Mouse (Mus musculus) neural tube, embryonic 10.5 days (tissue): ENCODE results near the gene Slc44a1.

ENCODE experiments used
- DNase-seq: peaks from one replicate; pipeline ENCODE4 v3.0.0-alpha.2; 2017; ENCODE audit warnings: low spot score; ENCODE audit errors: extremely low spot score

Gene Slc44a1

DNA sequence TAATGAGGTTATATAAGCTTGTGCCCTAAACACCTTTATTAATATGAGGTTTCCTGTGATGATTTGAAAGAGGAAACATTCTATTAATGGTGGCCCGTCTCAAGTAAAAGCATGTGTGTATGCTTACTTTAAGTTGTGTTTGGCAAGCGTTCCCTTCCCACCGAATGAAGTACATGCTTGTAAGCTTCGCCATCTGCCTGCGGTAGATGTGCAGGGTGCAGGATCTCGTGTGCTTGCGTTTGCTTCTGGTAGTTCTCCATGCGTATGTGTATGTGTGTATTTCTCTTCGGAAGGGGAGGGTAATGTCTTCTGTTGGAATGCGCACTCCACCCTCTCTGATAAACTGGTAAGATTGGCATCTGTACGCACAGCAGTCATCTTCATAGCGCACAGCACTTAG lies 95.6 kb downstream of the Slc44a1 start:
- no peak for DNase-seq

GRCm38 (mm10) chr4:53537101-53537500 lies 96.9 kb downstream of the Slc44a1 start:
- no peak for DNase-seq

- no peak for DNase-seq
Measured at GRCm38 (mm10) chr4:53537539-53537938, 97.3 kb downstream of the Slc44a1 start.

DNA sequence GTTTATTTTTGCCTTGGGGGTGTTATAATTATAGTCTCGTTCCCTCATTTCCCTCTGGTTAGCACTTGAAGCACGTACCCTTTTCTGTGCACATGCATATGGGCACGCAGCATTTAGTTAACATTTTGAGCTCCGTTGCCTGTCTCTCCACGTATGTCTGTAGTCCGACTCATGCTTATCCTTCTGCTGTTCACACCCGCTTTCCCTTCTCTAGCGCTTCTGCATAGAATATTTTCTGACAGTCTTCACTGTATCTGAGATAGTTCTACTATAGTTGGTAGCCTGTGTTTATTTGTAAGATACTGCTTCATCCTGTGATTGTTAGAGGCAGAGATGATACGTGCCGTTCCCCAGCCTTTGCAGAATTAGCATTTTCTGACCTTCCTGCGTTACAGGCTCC lies 98.4 kb downstream of the Slc44a1 start:
- DNase-seq: no peak

DNA sequence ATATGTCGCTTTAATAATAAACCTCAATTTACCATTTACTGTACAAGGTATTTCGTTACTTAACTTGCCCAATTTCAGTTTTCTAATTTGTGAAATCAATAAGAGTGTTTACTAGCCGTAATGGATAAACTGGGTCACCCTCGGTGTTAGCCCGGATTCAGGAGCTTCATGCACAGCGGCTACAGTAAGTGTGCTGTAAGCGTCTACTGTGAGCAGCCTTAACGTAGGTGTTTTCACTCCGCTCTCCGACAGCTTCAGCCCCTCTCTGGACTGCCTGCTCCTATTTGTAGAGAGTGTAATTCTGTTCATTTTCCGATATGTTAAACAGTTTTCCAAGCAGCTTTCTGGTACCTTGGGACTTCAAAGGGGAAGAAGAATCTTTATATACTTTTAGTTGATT lies 99.7 kb downstream of the Slc44a1 start:
- DNase-seq: no peak

DNA sequence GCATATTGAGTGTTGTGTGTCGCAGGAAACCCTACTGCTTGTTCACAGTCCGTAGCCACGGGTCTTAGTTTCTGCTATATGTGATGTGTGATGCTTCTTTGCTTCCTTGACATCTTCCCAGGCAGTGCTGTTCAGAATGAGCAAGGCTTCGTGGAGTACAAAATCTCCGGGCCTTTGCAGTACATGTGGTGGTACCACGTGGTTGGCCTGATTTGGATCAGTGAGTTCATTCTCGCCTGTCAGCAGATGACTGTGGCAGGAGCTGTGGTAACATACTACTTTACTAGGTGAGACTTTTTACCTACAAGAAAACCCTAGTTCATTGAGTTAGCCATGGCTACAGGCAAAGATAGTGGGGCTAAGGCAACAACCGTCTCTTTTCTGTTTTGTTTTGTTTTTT lies 103.2 kb downstream of the Slc44a1 start:
- DNase-seq: no peak

DNA sequence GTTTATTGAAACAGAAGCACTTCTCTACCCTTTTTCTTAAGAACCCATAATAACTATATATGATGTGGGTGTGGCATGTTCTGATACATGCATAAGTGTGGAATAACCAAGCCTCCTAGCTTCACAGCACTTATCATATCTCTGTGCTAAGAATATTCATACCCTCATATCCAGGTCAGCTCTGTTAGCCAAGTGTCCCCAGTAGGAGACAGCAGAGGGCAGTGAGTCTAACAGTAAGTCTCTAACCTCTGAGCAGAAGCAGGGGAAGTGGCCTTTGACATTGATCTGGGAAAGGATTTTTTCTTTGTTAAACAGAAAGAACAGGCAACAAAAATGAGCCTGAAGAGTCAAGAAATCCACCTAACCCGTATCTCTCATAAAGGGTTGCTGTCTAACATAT lies 104.7 kb downstream of the Slc44a1 start:
- no peak for DNase-seq

GRCm38 (mm10) chr4:53547381-53547780 lies 107.2 kb downstream of the Slc44a1 start:
- no peak for DNase-seq

GRCm38 (mm10) chr4:53549375-53549774 lies 109.2 kb downstream of the Slc44a1 start:
- no peak for DNase-seq

- DNase-seq: no peak
Measured at GRCm38 (mm10) chr4:53564618-53565017, 124.4 kb downstream of the Slc44a1 start.

DNA sequence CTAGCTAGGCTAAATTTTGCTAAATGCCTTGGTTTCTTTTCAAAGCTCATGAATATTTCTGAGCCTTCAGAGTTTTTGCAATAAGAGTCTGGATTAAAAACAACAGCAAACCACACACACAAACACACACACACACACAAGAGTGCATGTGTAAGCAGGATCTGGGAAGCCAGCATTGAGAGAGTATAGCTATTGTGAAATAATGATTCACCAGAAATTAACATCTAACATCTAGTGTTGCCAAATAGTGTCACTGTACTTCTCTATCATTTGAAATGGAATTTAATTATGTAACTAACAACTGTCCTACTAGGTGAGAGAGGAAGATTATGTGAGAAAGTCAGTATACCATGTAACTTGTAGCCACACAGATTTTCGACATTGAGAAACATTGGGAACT lies 126.9 kb downstream of the Slc44a1 start:
- DNase-seq: no peak

DNA sequence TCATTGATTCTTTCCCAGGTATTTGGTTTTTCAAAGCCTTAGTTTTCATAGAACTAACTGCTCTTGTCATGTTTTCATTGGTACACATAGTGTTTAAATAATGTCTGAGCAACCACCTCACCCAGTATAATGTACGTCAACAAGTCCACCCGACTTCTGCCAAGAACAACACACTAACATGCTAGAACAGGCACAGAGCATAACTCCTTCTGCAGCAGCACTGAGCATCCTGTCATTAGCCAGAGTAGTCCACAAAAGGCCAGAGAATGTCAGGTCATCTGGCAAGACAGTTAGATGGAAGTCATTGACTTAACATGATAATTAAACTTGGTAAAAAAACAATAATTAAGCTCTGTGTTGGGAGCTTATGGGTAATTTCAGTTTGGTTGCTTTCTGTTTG lies 135.3 kb downstream of the Slc44a1 start:
- no peak for DNase-seq

DNA sequence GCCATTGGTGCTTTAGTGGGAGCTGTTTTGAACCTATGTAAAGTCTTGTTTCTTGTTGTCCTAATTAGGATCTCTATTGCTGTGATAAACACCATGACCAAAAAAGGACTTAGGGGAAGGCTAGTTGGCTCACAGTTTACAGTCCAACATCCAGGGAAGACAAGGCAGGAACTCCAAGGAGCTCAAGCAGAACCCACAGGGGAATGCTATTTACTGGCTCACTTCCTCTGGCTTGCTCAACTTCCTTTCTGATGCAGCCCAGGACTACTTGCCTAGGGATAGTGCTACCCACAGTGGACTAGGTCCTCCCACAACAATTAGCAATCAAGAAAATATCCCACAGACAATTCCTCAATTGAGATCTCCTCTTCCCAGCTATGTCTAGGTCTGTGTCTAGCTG lies 147.5 kb downstream of the Slc44a1 start:
- no peak for DNase-seq

GRCm38 (mm10) chr4:53588936-53589335 lies 148.7 kb downstream of the Slc44a1 start:
- DNase-seq: no peak

- no peak for DNase-seq
Measured at GRCm38 (mm10) chr4:53589466-53589865, 149.3 kb downstream of the Slc44a1 start.

GRCm38 (mm10) chr4:53590163-53590562 lies 149.9 kb downstream of the Slc44a1 start:
- DNase-seq: no peak

DNA sequence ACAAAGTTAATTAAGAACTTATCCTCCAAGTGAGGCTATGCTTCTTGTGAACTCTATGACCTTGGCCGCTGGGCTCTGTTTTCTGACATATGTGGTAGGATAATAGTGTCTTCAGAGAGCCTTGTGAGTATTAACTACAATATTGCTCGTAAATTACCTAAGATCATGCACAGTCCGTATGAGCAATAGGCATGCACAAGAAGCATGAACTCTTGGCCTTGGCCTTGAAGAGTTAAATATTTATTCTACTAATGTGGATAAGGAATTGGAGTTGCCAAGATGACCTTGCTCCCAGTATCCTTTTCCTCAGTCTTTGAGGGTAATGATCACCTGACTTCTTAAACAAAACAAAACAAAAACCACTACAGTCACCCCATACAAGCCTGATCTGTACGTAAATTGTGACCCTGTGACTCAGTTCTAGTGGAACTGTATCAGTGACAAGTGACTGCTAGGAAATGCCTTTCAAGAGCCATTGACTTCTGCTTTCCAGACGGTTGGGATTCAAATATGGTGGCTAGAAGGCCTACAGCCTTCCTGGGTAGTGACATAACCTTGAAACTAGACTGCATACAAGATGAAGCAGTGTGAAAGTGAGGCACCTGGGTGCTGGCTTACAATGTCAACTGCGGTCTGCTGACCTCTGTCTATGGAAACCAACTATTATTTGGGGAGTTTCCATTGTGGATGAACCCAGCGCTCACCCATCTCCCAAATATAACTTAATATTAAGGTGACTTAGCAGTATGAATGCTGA lies 150.7 kb downstream of the Slc44a1 start:
- no peak for DNase-seq

DNA sequence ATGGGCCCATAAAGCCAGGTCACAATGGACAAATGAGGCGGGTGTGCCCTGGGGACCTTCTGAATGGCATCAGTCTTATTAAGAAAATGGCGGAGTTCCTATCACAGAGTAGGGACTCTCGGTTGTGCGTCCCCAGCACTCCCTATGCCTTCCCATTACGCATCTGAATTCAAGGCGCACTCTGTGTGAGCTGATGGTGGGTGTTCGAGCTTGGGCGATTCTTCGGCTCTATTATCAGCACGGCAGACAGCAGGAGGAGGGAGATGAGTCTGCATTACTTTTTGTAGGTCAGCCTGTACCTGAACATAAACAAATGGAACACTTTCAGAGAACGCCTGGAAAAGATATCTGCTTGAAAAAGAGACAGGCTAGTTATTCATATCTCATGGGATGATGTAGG lies 151.3 kb downstream of the Slc44a1 start:
- no peak for DNase-seq

- DNase-seq: no peak
Measured at GRCm38 (mm10) chr4:53591941-53592340, 151.7 kb downstream of the Slc44a1 start.

DNA sequence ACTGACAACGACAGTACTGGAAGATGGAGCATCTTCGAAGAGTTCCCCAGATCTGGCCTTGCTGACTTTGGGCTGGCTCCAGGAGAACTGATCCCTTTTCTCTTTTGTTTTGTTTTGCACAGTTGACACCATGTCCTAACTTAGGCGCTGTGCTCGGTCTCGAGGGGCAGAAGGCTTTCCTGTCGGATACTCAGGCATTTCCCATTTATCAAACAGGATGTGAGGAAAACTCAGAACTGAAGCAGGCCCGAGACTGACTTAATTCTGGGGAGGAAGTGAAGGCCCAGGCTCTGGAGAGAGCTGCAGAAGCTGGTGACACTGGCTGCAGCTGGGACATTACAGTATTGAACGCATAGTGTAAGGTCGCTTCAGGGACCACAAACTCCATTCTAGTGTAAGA lies 152.2 kb downstream of the Slc44a1 start:
- DNase-seq: no peak

GRCm38 (mm10) chr4:53594204-53594603 lies 154.0 kb downstream of the Slc44a1 start:
- DNase-seq: no peak

DNA sequence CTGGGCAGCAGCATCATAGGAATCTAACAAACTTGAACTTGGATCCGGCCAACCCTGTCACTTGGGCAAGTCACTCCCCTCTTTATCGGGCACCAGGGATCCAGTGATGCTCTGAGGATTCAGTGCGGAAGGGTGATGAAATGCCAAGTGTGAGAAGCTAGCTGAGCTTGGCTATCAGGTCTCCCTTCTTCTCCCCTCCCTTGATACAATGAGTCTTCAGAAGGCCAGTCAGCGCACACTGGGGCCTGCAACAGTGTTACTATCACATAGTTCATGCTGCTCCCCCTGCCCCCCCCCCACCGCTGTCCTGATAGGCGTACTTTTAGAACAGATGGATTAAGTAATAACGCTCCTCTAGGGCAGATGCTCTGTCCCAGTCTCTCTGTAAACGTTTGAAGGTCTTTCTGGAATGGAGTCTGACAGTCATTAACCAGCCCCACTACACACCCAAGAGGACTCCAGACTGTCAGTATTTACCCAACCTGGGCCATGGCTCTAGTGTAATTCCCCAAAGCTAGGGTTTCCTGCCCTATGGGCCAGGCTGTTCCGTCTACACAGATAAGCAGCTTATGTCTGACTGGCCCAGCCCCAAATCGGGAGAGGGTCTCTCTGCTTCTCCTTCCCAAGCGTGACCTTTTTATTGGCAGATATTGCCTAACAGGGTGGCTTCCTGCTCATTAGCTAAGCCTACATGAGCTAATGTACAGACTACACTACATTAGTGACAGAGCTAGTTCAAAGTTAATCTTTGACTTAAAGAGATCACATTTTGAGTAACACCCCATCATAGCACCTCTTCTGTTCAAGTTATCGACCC lies 155.2 kb downstream of the Slc44a1 start:
- DNase-seq: no peak
